Mouse (Mus musculus) liver, embryonic 11.5 days (tissue): Measurements from ENCODE around the gene Cpn1. TPM values are rescaled to one million over a fixed set of nuclear protein-coding genes. Genes with fewer than 3 reads are reported as not detected.

Experiments used
- ATAC-seq: fragments of 200-750 bp; cut with Nextera tagmentation; replicated peaks from 2 replicates; pipeline ENCODE4 v1.8.0; 2017; ENCODE audit warnings: moderate number of reproducible peaks, mild to moderate bottlenecking, moderate TSS enrichment, moderate library complexity; ENCODE audit not compliant: low FRiP score
- DNase-seq: peaks from one replicate; pipeline ENCODE4 v3.0.0-alpha.2; 2017; ENCODE audit warnings: low spot score
- H3K27ac ChIP-seq: fragments of 300-500 bp; sonication (generic); 2 replicates; pipeline ENCODE4 v1.5.1; 2014; ENCODE audit warnings: mild to moderate bottlenecking, low read depth, low read length, control low read depth
- H3K27me3 ChIP-seq: fragments of 300-500 bp; sonication (generic); replicated peaks from 2 replicates; pipeline ENCODE4 v1.6.1; 2014; ENCODE audit warnings: low read length, mixed read lengths; ENCODE audit not compliant: control insufficient read depth, insufficient read depth
- H3K36me3 ChIP-seq: fragments of 300-500 bp; sonication (generic); 2 replicates; pipeline ENCODE4 v1.6.1; 2014; ENCODE audit warnings: mild to moderate bottlenecking, low read length, moderate library complexity, mixed read lengths; ENCODE audit not compliant: control insufficient read depth, insufficient read depth
- H3K4me1 ChIP-seq: fragments of 300-500 bp; sonication (generic); replicated peaks from 2 replicates; pipeline ENCODE4 v1.6.1; 2014; ENCODE audit warnings: low read length, mixed read lengths; ENCODE audit not compliant: control insufficient read depth, insufficient read depth
- H3K4me2 ChIP-seq: fragments of 300-500 bp; sonication (generic); 2 replicates; pipeline ENCODE4 v1.6.1; 2014; ENCODE audit warnings: mild to moderate bottlenecking, control low read depth, moderate library complexity
- H3K4me3 ChIP-seq: fragments of 300-500 bp; sonication (generic); 2 replicates; pipeline ENCODE4 v1.5.1; 2014; ENCODE audit warnings: low read depth, low read length, control low read depth
- H3K9ac ChIP-seq: fragments of 300-500 bp; sonication (generic); 2 replicates; pipeline ENCODE4 v1.6.1; 2014; ENCODE audit warnings: low read depth, low read length, control low read depth
- H3K9me3 ChIP-seq: fragments of 300-500 bp; sonication (generic); 2 replicates; pipeline ENCODE4 v1.6.1; 2016; ENCODE audit warnings: low read length, inconsistent platforms, mixed read lengths; ENCODE audit not compliant: control insufficient read depth
- WGBS: fragments of 180-500 bp; shearing (Covaris S2); extraction: QIAGEN DNeasy Blood & Tissue Kit; methylation state at CpG from one replicate; pipeline ENCODE4 v1.1.7; 2014; 5-methylcytosine and 5-hydroxymethylcytosine counted together
- polyA plus RNA-seq: library from polyadenylated mRNA; unstranded; fragments of >200 nt; fragmentation: Nextera tagmentation; extraction: Ambion mirVana; gene quantifications from 2 replicates; pipeline ENCODE4 v1.2.1, GENCODE M21; 2014

Gene Cpn1
- polyA plus RNA-seq, 1 experiment from 2014 or later: 53.7 TPM

DNA sequence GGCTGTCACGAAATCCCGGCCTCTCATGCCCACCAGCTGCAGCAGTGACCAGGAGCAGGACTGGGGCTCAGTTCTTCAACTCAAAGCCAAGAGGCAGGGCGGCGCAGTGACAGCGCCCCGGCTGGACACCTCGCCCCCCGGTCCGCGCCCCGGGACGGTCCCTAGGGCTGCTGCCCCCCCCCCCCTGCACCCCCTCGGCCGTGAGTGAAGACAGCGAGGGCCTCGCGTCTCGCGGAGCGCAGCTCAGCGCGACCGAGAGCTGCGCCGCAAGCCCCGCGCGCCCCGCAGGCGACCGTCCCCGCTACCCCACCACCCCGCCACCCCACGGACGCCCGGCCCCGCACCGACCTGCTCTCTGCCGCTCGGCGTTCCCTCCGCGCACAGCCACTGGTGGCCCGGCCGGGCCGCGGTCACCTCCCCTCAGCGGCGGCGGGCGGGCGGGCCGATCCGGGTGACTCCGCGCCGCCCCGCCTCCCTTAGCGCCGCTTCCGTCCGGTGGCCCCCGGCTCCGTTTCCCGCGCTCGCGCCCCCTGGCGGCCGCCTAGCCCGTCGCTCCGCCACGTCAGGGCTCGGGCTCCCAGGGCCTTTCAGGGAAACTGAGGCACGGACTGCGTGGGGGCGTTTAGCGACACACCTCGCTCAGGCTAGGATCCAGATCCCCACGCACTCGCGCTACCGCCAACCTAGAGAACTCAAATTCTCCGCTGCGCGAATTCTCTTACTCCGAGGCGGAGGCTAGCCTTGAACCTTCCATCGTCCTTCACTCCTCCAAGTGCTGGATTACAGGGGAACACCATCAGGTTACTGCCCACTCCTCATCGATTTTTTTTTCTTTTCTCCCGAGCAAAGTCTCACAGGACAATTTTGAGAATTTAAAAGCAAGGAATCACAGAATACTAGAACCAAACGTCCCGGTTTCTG is 46.3 kb downstream of the Cpn1 start, which contains the start of gene Dnmbp:
Gene Dnmbp (minus strand): TSS at position 423 of the 921 bp plus-strand sequence.
- WGBS: 5% methylated on average over 65 of the region's 94 CpGs
- H3K27ac ChIP-seq: no peak within 1 kb of the TSS
- peak within 1 kb of the TSS; percentile 81 for H3K4me3 ChIP-seq
- peak within 1 kb of the TSS; percentile 73 for H3K9ac ChIP-seq
- no peaks in the 10 kb centered on the region for H3K27me3 ChIP-seq
- no peaks in the 10 kb centered on the region for H3K36me3 ChIP-seq
- peak; percentile 85 for DNase-seq
- H3K4me2 ChIP-seq: peak within 1 kb of the TSS; percentile 89
- H3K9me3 ChIP-seq: no peaks in the 10 kb centered on the region
- peaks cover 8% of the 10 kb centered on the region for H3K4me1 ChIP-seq
- peak; percentile 89 for ATAC-seq

DNA sequence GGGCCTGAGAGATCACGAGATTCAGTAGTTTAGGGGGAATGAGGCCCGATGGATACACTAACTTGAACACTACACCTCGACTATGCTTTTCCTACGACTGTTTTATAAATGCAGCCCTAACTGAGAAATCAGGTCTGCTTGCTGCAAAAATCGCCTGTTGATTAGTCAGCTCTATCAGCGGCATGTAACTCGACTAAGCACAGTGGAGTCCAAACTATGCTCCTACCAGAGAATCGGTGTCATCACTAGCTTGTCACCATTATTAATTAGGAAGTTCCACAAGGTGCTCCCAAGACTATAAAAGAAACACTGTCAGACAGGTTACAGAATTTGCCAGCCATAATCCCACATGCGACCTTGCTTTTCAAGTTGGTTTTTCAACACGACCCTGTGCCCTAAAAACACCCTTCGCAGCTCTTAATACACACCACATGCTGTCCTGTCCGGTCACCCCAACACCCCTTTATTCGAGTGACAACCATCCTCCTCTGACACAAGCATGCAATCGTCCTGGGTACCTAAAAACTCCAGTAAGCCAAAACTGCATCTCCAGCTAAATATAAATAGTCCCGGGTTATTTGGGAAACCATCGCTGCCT is 47.1 kb downstream of the Cpn1 start:
- no peaks in the 10 kb centered on the region for H3K27me3 ChIP-seq
- no peak for ATAC-seq
- peak overlapping the region; percentile 73 for H3K9ac ChIP-seq
- peaks cover 8% of the 10 kb centered on the region for H3K4me1 ChIP-seq
- H3K27ac ChIP-seq: no peak overlapping the region
- H3K9me3 ChIP-seq: no peaks in the 10 kb centered on the region
- no peak for DNase-seq
- no peaks in the 10 kb centered on the region for H3K36me3 ChIP-seq
- peak overlapping the region; percentile 89 for H3K4me2 ChIP-seq
- 32% methylated on average over 16 of the region's 16 CpGs for WGBS
- peak overlapping the region; percentile 81 for H3K4me3 ChIP-seq

- Histone ChIP-seq H3K9me3 (no peaks in the 10 kb centered on the region), H3K9ac (no peak overlapping the region), H3K4me2 (peak overlapping the region; percentile 26; the same call in 1 of the 2 replicates), H3K27ac (no peak overlapping the region), H3K27me3 (no peaks in the 10 kb centered on the region), H3K4me1 (peaks cover 8% of the 10 kb centered on the region), H3K36me3 (no peaks in the 10 kb centered on the region), H3K4me3 (no peak overlapping the region)
- 27% methylated on average over 11 of the region's 11 CpGs for WGBS
- ATAC-seq (no peak), DNase-seq (no peak)
Observed at GRCm38 (mm10) chr19:43938355-43938754, 48.0 kb downstream of the Cpn1 start.

DNA sequence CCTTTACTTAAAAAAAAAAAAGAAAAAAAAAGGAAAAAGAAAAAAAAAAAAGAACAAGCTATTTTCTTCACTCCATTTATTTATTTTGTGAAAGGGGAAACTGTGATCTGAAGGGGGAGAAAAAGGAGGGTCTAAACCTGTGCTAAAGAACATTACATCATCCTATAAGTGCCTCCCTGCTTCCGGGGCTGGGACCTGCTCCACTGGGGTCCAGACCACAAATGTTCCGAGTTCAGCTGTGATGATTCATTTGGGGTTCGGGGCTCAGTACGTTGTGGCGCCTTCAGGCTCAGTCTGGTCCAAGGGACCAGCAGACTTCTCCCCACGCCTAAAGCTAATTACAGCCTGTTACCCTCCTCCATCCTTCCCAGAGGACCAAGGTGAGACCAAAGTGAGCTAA is 55.4 kb downstream of the Cpn1 start:
- no peaks in the 10 kb centered on the region for H3K27me3 ChIP-seq
- 80% methylated on average over 6 of the region's 6 CpGs for WGBS
- no peaks in the 10 kb centered on the region for H3K36me3 ChIP-seq
- no peak overlapping the region for H3K4me2 ChIP-seq
- H3K9me3 ChIP-seq: no peaks in the 10 kb centered on the region
- DNase-seq (no peak), ATAC-seq (no peak)
- peaks cover 3% of the 10 kb centered on the region; the same call in 1 of the 2 replicates for H3K4me1 ChIP-seq
- no peak overlapping the region for H3K4me3 ChIP-seq
- no peak overlapping the region for H3K9ac ChIP-seq
- no peak overlapping the region for H3K27ac ChIP-seq

GRCm38 (mm10) chr19:43930366-43930765 is 56.0 kb downstream of the Cpn1 start:
- Histone ChIP-seq H3K27me3 (no peaks in the 10 kb centered on the region), H3K9me3 (no peaks in the 10 kb centered on the region), H3K4me2 (no peak overlapping the region), H3K4me3 (no peak overlapping the region), H3K27ac (no peak overlapping the region), H3K9ac (no peak overlapping the region), H3K36me3 (no peaks in the 10 kb centered on the region), H3K4me1 (peaks cover 3% of the 10 kb centered on the region; the same call in 1 of the 2 replicates)
- WGBS: 41% methylated on average over 7 of the region's 7 CpGs
- DNase-seq (no peak), ATAC-seq (no peak)

DNA sequence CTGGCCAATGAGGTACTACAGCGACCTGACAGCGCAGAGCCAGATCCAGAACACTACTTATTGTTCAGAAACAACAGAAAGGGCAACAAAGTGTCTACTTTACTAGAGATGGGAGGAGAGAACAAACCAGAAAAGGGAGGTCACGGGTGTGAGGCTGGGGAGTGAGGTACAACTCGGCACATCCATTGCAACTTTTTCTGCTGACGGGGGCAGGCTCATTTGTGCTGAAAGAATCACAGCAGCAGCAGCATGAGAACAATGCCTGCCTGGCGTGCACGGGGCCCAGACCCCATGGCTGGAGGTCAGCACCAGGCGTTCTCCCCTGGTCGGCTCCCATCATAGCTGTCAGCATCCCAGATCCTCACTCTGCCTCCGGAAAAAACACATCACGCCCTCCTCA is 56.5 kb downstream of the Cpn1 start:
- Histone ChIP-seq H3K27me3 (no peaks in the 10 kb centered on the region), H3K36me3 (no peaks in the 10 kb centered on the region), H3K4me2 (no peak overlapping the region), H3K4me3 (no peak overlapping the region), H3K9me3 (no peaks in the 10 kb centered on the region), H3K9ac (no peak overlapping the region), H3K27ac (no peak overlapping the region), H3K4me1 (peaks cover 3% of the 10 kb centered on the region; the same call in 1 of the 2 replicates)
- ATAC-seq (no peak), DNase-seq (no peak)
- 52% methylated on average over 11 of the region's 11 CpGs for WGBS

DNA sequence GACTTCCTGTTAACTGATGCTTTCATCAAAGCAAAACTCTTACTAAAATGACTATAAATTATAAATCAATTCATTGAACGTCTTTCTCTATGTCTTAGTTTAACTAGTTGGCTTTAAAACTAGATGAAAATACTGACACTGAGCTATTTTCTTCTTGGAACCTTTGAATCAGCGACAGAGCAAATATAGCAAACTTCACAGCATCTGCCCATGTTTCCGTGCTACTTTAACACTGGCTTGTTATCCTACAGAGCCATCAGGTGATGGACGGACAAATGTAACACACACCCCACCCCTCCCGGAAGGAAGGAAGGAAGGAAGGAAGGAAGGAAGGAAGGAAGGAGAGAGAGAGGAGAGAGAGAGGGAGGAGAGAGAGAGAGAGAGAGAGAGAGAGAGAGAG is 58.4 kb downstream of the Cpn1 start:
- ATAC-seq (no peak), DNase-seq (no peak)
- Histone ChIP-seq H3K36me3 (no peaks in the 10 kb centered on the region), H3K9ac (no peak overlapping the region), H3K9me3 (no peaks in the 10 kb centered on the region), H3K27ac (no peak overlapping the region), H3K27me3 (no peaks in the 10 kb centered on the region), H3K4me3 (no peak overlapping the region), H3K4me1 (peaks cover 3% of the 10 kb centered on the region; the same call in 1 of the 2 replicates), H3K4me2 (no peak overlapping the region)
- WGBS: 75% methylated on average over 5 of the region's 5 CpGs

DNA sequence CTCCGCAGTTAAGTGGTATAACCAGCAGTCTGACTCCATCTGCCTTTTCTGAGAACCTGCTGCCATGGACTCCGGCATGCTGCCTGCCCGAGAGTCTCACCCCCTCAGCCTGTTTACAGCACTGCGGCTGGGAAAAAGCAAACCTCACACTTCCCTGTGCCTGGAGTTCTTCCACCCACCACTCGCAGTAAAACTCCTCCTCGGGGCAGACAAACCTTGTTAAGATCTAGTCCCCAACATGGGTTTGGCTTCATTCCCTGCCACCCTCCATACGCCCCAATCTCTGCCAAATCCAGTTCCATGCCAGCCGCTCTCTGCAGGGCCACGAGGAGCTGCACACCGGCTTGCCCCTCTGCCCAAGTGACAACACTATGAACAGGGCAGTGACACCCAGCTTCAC is 59.3 kb downstream of the Cpn1 start:
- Histone ChIP-seq H3K9me3 (no peaks in the 10 kb centered on the region), H3K27ac (no peak overlapping the region), H3K27me3 (no peaks in the 10 kb centered on the region), H3K4me2 (no peak overlapping the region), H3K4me3 (no peak overlapping the region), H3K4me1 (peaks cover 4% of the 10 kb centered on the region; the same call in 1 of the 2 replicates), H3K9ac (no peak overlapping the region), H3K36me3 (no peaks in the 10 kb centered on the region)
- DNase-seq (no peak), ATAC-seq (no peak)
- 74% methylated on average over 10 of the region's 10 CpGs for WGBS
